Mouse (Mus musculus) liver, postnatal 0 days (tissue): Measurements from ENCODE around the gene Prpf4.

Source experiments
- CTCF ChIP-seq: sonication (generic); IDR thresholded peaks from 2 replicates; pipeline ENCODE4 v1.5.1; 2016; ENCODE audit warnings: antibody characterized with exemption, low read depth
- EP300 ChIP-seq: IDR thresholded peaks from 2 replicates; pipeline ENCODE4 v1.6.1; 2016; ENCODE audit warnings: antibody characterized with exemption, low read depth, mild to moderate bottlenecking

- no peak for TF ChIP-seq CTCF
- no peak for TF ChIP-seq EP300
Measured at GRCm38 (mm10) chr4:62475131-62475530, 66.5 kb downstream of the Prpf4 start.
